Mouse (Mus musculus) neural tube, embryonic 12.5 days (tissue): ENCODE results near the gene Rad52. TPM values are rescaled to one million over a fixed set of nuclear protein-coding genes. Genes with fewer than 3 reads are reported as not detected.

Experiments
- ATAC-seq: fragments of 200-750 bp; cut with Nextera tagmentation; 2 replicates; pipeline ENCODE4 v1.8.0; 2017; ENCODE audit warnings: low read depth, mild to moderate bottlenecking, moderate TSS enrichment, moderate library complexity; ENCODE audit not compliant: low FRiP score
- H3K27ac ChIP-seq: fragments of 300-500 bp; sonication (generic); 2 replicates; pipeline ENCODE4 v1.5.1; 2016
- H3K27me3 ChIP-seq: fragments of 300-500 bp; sonication (generic); replicated peaks from 2 replicates; pipeline ENCODE4 v1.6.1; 2016; ENCODE audit warnings: mild to moderate bottlenecking
- H3K36me3 ChIP-seq: fragments of 300-500 bp; sonication (generic); 2 replicates; pipeline ENCODE4 v1.6.1; 2016; ENCODE audit warnings: mild to moderate bottlenecking
- H3K4me1 ChIP-seq: fragments of 300-500 bp; sonication (generic); 2 replicates; pipeline ENCODE4 v1.6.1; 2016
- H3K4me2 ChIP-seq: fragments of 300-500 bp; sonication (generic); replicated peaks from 2 replicates; pipeline ENCODE4 v1.6.1; 2016; ENCODE audit warnings: mild to moderate bottlenecking
- H3K4me3 ChIP-seq: fragments of 300-500 bp; sonication (generic); 2 replicates; pipeline ENCODE4 v1.5.1; 2016
- H3K9ac ChIP-seq: fragments of 300-500 bp; sonication (generic); 2 replicates; pipeline ENCODE4 v1.6.1; 2016; ENCODE audit warnings: mild to moderate bottlenecking
- H3K9me3 ChIP-seq: fragments of 300-500 bp; sonication (generic); 2 replicates; pipeline ENCODE4 v1.6.1; 2016; ENCODE audit warnings: mild to moderate bottlenecking
- WGBS: fragments of 180-500 bp; shearing (Covaris S2); methylation state at CpG from one replicate; pipeline ENCODE4 v1.1.7; 2016; 5-methylcytosine and 5-hydroxymethylcytosine counted together
- polyA plus RNA-seq: library from polyadenylated mRNA; unstranded; fragments of >200 nt; fragmentation: Nextera tagmentation; extraction: Ambion mirVana; gene quantifications from 2 replicates; pipeline ENCODE4 v1.2.1, GENCODE M21; 2016

Rad52 gene
- polyA plus RNA-seq, 1 experiment from 2014 or later: 25.3 TPM

- Histone ChIP-seq H3K27me3 (no peaks in the 10 kb centered on the region), H3K9me3 (no peaks in the 10 kb centered on the region), H3K9ac (no peak overlapping the region), H3K4me2 (no peak overlapping the region), H3K4me1 (no peaks in the 10 kb centered on the region), H3K36me3 (peaks cover 70% of the 10 kb centered on the region), H3K27ac (no peak overlapping the region), H3K4me3 (no peak overlapping the region)
- WGBS: 93% methylated on average over 16 of the region's 16 CpGs
- no peak for ATAC-seq
These were observed 16.2 kb downstream of the Rad52 start for GRCm38 (mm10) chr6:119918561-119919181.

GRCm38 (mm10) chr6:119922136-119922535 lies 19.6 kb downstream of the Rad52 start:
- no peaks in the 10 kb centered on the region for H3K9me3 ChIP-seq
- no peak for ATAC-seq
- H3K4me1 ChIP-seq: no peaks in the 10 kb centered on the region
- no peaks in the 10 kb centered on the region for H3K27me3 ChIP-seq
- H3K9ac ChIP-seq: no peak overlapping the region
- WGBS: 89% methylated on average over 3 of the region's 3 CpGs
- peaks cover 72% of the 10 kb centered on the region for H3K36me3 ChIP-seq
- no peak overlapping the region for H3K4me2 ChIP-seq
- H3K4me3 ChIP-seq: no peak overlapping the region
- no peak overlapping the region for H3K27ac ChIP-seq

- WGBS: 91% methylated on average over 4 of the region's 4 CpGs
- Histone ChIP-seq H3K27ac (no peak overlapping the region), H3K9ac (no peak overlapping the region), H3K9me3 (no peaks in the 10 kb centered on the region), H3K36me3 (peaks cover 76% of the 10 kb centered on the region), H3K4me1 (no peaks in the 10 kb centered on the region), H3K4me3 (no peak overlapping the region), H3K4me2 (no peak overlapping the region), H3K27me3 (no peaks in the 10 kb centered on the region)
- no peak for ATAC-seq
These were observed 20.0 kb downstream of the Rad52 start for GRCm38 (mm10) chr6:119922544-119922943.

GRCm38 (mm10) chr6:119924235-119925005 lies 21.9 kb downstream of the Rad52 start:
- WGBS: 56% methylated on average over 4 of the region's 4 CpGs
- ATAC-seq: no peak

More at GRCm38 (mm10) chr6:119924235-119925005, 21.9 kb downstream of the Rad52 start:
- no peaks in the 10 kb centered on the region for H3K27me3 ChIP-seq
- H3K9me3 ChIP-seq: no peaks in the 10 kb centered on the region
- no peak overlapping the region for H3K9ac ChIP-seq
- H3K4me3 ChIP-seq: no peak overlapping the region
- no peak overlapping the region for H3K4me2 ChIP-seq
- no peak overlapping the region for H3K27ac ChIP-seq
- H3K36me3 ChIP-seq: peaks cover 77% of the 10 kb centered on the region
- no peaks in the 10 kb centered on the region for H3K4me1 ChIP-seq

Other genes with a start within 250 kb of the Rad52 start
- 35.7 and 38.8 TPM in 2 replicates for gene Erc1, start 54.5 kb upstream of the Rad52 start, polyA plus RNA-seq
- gene Wnk1, start 136.0 kb downstream of the Rad52 start, polyA plus RNA-seq: 51.5 and 57.9 TPM in 2 replicates
- gene Ninj2, start 190.7 kb downstream of the Rad52 start, polyA plus RNA-seq: not detected in 2 replicates